Mouse (Mus musculus) gastrocnemius, postnatal 10 days (tissue): ENCODE data around the gene Nol4l. TPM values are rescaled to one million over a fixed set of nuclear protein-coding genes. Genes with fewer than 3 reads are reported as not detected.

Source experiments
- DNase-seq: peaks from one replicate; pipeline ENCODE4 v3.0.0; 2021; ENCODE audit warnings: mixed read lengths
- long read RNA-seq, 2 experiments: library from polyadenylated mRNA; stranded (forward); transcript quantifications; one replicate each; pipeline ENCODE4 v2.0.0; 2021
- total RNA-seq, 2 experiments: library from RNA; stranded (reverse); gene quantifications; 2 replicates each; pipeline ENCODE4 v1.2.3; 2021

Nol4l gene
- total RNA-seq = 1 to 10 TPM; 4.3 to 6.3 TPM
- long read RNA-seq, experiment 1, partial matches to known transcripts = 4 of 6 reads
- long read RNA-seq, experiment 1, other reads (novel, unspliced or antisense) = 2 of 6 reads
- long read RNA-seq, experiment 2, full-length matches to known transcripts = 1 of 5 reads
- long read RNA-seq, experiment 2, partial matches to known transcripts = 0 of 5 reads
- long read RNA-seq, experiment 2, other reads (novel, unspliced or antisense) = 4 of 5 reads

- DNase-seq = peak; percentile 34
Measured at GRCm38 (mm10) chr2:153529931-153530766, at the start of gene Nol4l. Gene Nol4l, minus strand, starts transcription at chr2:153529971.

DNA sequence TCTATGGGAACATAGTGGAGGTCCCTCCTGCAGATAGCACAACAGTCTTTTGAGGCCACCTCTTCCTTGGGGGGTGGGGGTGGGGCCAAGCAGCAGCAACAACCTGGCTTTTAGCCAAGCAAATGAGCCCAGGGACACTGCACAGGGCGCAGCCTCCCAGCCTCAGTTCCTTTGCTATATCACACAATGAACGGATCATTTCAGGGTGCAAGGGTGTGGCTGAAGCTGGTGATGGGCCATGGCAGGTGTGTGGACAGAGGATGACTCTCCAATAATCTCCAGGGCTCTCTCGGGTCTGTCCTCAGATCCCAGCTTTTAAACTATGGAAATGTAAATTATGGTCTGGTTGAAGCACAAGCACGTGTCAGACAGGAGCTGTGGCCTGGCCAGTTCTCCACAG, 47.4 kb upstream of the Nol4l start:
- DNase-seq = no peak

DNA sequence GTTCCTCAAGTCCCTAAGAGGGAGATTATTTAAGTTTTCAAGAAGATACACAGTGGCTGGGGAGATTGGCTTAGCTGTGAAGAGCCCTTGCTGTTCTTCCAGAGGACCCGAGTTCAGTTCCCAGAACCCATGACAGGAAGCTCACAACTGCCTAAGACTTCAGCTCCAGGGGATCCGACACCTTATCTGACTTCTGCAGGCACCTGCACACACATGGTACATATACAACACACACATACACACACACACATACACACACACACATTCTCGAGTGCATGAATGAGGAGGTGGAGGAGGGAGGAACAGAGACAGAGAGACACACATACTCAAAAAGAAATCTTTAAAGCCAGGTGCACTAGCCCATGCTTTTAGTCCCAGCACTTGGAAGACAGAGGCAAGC, 46.4 kb upstream of the Nol4l start:
- no peak for DNase-seq

GRCm38 (mm10) chr2:153575554-153575953, 45.8 kb upstream of the Nol4l start:
- DNase-seq = no peak

- no peak for DNase-seq
Measured at GRCm38 (mm10) chr2:153573101-153573500, 43.3 kb upstream of the Nol4l start.

- no peak for DNase-seq
Measured at GRCm38 (mm10) chr2:153568541-153568940, 38.8 kb upstream of the Nol4l start.

GRCm38 (mm10) chr2:153568013-153568412, 38.2 kb upstream of the Nol4l start:
- DNase-seq = no peak

GRCm38 (mm10) chr2:153564343-153564742, 34.6 kb upstream of the Nol4l start:
- DNase-seq = no peak

GRCm38 (mm10) chr2:153561564-153561963, 31.8 kb upstream of the Nol4l start:
- no peak for DNase-seq

- DNase-seq = peak; percentile 41
Measured at GRCm38 (mm10) chr2:153560664-153561541, 31.1 kb upstream of the Nol4l start.

- no peak for DNase-seq
Measured at GRCm38 (mm10) chr2:153559613-153560152, 29.9 kb upstream of the Nol4l start.

DNA sequence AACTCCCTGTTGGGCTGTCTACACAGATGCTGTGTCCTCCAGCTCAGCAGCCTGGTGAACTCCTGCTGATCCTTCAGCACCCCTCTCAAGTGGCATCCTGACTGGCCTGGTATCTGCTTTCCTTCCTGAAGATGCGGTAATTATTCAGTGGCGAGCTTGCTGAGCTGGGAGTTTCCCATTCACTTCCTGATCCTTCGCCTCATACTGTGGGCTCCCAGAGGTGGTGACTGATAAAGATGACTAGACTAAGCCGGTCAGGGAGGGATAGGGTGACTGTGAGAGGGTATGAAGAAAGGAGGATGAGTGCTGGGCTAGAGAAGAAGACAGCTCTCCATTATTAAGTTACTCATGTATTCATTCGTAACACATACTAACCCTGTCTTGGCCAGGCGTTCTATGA, 28.7 kb upstream of the Nol4l start:
- no peak for DNase-seq

DNA sequence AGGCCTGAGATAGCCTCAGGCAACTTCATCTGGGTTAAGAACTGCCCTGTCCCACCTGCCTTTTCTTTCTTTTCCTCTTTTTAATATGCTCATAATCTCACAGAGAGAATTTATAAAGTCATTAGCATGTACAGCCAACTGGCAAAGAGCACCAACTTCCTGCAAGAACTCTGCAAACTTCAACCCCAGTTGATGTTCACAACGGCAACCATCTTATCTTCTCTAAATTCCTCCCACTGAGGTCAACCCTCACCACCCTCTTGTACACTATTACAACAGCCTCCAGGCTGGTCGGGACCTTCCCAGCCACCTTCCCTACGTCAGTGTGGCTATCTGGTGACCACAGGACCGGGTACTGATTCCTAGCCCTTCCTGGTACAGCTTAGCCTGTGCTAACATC, 27.5 kb upstream of the Nol4l start:
- no peak for DNase-seq

DNA sequence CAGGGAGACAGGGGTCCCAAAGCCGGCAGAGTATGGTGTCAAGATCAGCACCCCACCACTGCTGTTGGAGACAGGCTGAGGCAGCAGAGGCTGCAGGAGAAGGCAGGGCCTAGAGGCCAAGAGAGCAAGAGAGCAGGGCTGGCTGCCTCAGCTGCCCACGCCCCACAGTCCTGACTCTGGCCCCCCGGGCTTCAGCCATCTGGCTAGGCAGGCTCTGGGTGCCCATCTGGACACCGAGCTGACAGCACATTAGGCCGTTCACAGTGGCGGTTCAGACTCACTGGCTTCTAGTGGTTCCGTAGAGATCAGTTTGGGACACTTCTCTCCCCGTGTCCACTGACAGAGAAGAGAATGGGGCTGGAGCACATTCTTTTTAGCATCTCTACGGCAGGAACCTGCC, 26.4 kb upstream of the Nol4l start:
- no peak for DNase-seq

- no peak for DNase-seq
Measured at GRCm38 (mm10) chr2:153554543-153554942, 24.8 kb upstream of the Nol4l start.

DNA sequence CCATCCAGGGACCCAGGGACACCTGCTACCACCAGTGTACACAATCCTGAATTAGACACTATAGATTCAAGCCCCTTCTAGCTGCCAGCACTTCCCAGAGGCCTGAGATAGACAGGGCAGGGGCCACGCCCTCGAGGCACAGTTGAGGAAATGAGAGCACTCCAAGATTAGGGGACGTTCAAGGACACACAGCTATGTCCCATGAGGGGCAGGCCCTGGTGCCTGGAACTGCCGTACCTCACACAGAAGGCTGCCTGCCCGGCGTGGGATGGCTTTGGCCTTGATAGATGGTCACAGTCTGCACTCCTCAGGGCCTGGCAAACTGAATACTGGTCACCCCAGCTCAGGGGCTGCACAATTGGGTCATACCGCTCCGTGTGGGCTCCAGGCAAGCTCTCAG, 19.7 kb upstream of the Nol4l start:
- DNase-seq = no peak

DNA sequence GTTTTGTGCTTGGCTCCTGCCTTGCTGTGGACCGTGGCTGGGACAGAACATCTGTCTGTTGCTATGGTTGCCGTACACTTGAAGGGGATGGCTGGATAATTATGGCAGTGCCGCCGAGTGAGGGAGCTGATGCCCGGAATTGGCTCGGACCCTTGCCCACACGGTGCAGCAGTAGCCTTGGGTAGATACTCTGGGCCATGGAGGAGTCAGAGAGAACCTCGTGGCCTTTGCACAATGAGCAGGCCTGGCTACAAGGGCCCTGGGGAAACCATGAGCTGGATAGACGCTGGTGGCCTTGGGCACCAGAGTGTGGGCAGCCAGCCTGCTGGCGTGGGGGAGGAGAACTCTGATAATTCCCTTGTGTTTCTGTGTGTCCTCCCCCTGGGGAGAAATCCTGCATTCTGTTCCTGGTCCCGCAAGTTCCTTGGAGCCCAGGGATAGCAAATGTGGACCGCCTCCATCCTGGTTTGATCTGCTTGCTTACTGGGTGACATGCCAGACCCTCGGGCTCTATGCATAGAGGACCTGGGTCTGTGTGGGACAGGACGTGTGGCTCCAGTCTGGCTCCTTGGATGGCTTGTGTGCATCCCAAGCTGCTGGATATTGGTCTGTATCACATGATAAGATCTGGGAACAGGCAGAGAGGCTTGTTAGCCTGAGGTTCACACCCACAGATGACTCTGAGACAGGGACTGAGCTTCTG, 18.6 kb upstream of the Nol4l start:
- DNase-seq = no peak

DNA sequence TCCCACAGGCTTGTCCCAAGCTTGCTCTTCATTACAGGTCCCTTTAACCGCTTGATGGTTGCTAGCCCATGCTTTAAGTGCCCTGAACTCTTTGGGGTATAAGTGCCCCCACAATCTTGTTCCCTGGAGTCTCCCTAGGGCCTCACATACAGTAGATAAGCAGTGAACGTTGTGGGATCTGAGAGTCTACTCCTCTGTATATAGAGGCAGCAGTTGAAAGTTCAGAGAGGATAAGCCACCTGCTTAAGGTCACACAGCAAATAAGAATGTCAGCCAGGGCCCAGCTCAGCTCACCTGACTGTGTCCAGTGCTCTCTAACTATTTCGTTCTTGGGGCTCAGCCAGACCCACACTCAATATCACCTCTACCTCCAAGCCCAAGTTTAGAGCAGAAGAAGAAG, 17.9 kb upstream of the Nol4l start:
- DNase-seq = no peak

GRCm38 (mm10) chr2:153546972-153547371, 17.2 kb upstream of the Nol4l start:
- no peak for DNase-seq

- DNase-seq = no peak
Measured at GRCm38 (mm10) chr2:153546471-153546870, 16.7 kb upstream of the Nol4l start.

- no peak for DNase-seq
Measured at GRCm38 (mm10) chr2:153544771-153545170, 15.0 kb upstream of the Nol4l start.
